In genomic region chr17:37047332-37047976, GRCm38 (mm10) we compare ENCODE assay signal across 8 mouse cellular contexts. TPM values are rescaled to one million over a fixed set of nuclear protein-coding genes. Genes with fewer than 3 reads are reported as not detected.
A peak's percentile ranks its signal among the peaks of the same experiment; 100 is the strongest.
DNase-seq lines count a peak whose midpoint lies in the region; ATAC-seq and TF ChIP-seq lines count a peak whose summit lies in the region.

No protein-coding gene starts in this region.

- no peak for ATAC-seq in heart, embryonic 15.5 days (replicated peaks; ENCODE audit: insufficient number of reproducible peaks, insufficient read depth, low FRiP score, low read depth)
- no peak for ATAC-seq in forebrain, embryonic 14.5 days
- ATAC-seq in midbrain, embryonic 15.5 days (replicated peaks): no peak
- ATAC-seq in megakaryocyte-erythroid progenitor cell, adult 5-6 weeks (replicated peaks; ENCODE audit: low FRiP score, low TSS enrichment, poor library complexity, severe bottlenecking): no peak

- H3K27me3 ChIP-seq in heart, embryonic 15.5 days: peaks cover 25% of the 10 kb centered on the region
- no peaks in the 10 kb centered on the region for H3K27me3 ChIP-seq in MEL (ENCODE audit: control insufficient read depth in 1 of 2, insufficient read depth in 2 of 2, low read length in 2 of 2)
- H3K27me3 ChIP-seq in forebrain, embryonic 14.5 days (replicated peaks; ENCODE audit: control insufficient read depth, insufficient read depth, low read length): no peaks in the 10 kb centered on the region
- no peaks in the 10 kb centered on the region for H3K27me3 ChIP-seq in midbrain, embryonic 15.5 days (replicated peaks)

- no peak for DNase-seq in heart, adult 9 months (ENCODE audit: low spot score in 2 of 2)
- DNase-seq in MEL (ENCODE audit: low read depth, low spot score) (no peak), MN1 (ENCODE audit: low spot score) (no peak)
- DNase-seq in forebrain, embryonic 14.5 days (ENCODE audit: low spot score): no peak
- no peak for DNase-seq in urinary bladder, adult 18-20 months (ENCODE audit: low spot score in 2 of 2)

- H3K9ac ChIP-seq in heart, embryonic 15.5 days: no peak overlapping the region
- H3K9ac ChIP-seq in MEL (ENCODE audit: control insufficient read depth, low read depth, low read length, poor library complexity, severe bottlenecking): no peak overlapping the region
- H3K9ac ChIP-seq in forebrain, embryonic 14.5 days (ENCODE audit: low read length): peak overlapping the region; percentile 97
- H3K9ac ChIP-seq in midbrain, embryonic 15.5 days: peak overlapping the region; percentile 94

- no peaks in the 10 kb centered on the region for H3K36me3 ChIP-seq in heart, embryonic 15.5 days
- H3K36me3 ChIP-seq in MEL (ENCODE audit: control insufficient read depth in 1 of 2, insufficient read depth in 2 of 2, low read length in 2 of 2): peaks cover 0 to 7% of the 10 kb centered on the region in 2 experiments; a peak in 2 of 4 replicates
- no peaks in the 10 kb centered on the region for H3K36me3 ChIP-seq in forebrain, embryonic 14.5 days (ENCODE audit: control insufficient read depth, insufficient read depth, low read length)
- no peaks in the 10 kb centered on the region for H3K36me3 ChIP-seq in midbrain, embryonic 15.5 days (replicated peaks)

- peaks cover 33% of the 10 kb centered on the region for H3K4me1 ChIP-seq in heart, embryonic 15.5 days (replicated peaks)
- H3K4me1 ChIP-seq in MEL (ENCODE audit: control insufficient read depth in 1 of 2, insufficient read depth in 2 of 2, low read length in 2 of 2): peaks cover 2% of the 10 kb centered on the region in 2 experiments; a peak in 1 of 4 replicates
- H3K4me1 ChIP-seq in forebrain, embryonic 14.5 days (ENCODE audit: control insufficient read depth, insufficient read depth, low read length): peaks cover 25% of the 10 kb centered on the region
- H3K4me1 ChIP-seq in midbrain, embryonic 15.5 days: peaks cover 52% of the 10 kb centered on the region

- TF ChIP-seq CTCF in MEL (IDR thresholded peaks at IDR 0.05 in 2 of 3, conservative IDR thresholded peaks at IDR 0.05 in 1 of 3; ENCODE audit: control insufficient read depth in 1 of 3, insufficient read depth in 1 of 3, low read depth in 2 of 3, low read length in 3 of 3, poor library complexity in 1 of 3, severe bottlenecking in 1 of 3): no peak

- 30% methylated on average over 19 of the region's 19 CpGs for WGBS in heart, embryonic 15.5 days
- 15% methylated on average over 19 of the region's 19 CpGs for WGBS in forebrain, embryonic 14.5 days
- 15% methylated on average over 19 of the region's 19 CpGs for WGBS in midbrain, embryonic 15.5 days

- no peak for TF ChIP-seq POLR2A in MEL (IDR thresholded peaks at IDR 0.05; ENCODE audit: control insufficient read depth in 1 of 2, insufficient read depth in 1 of 2, low read depth in 1 of 2, low read length in 2 of 2, poor library complexity in 1 of 2)

- H3K9me3 ChIP-seq in heart, embryonic 15.5 days (replicated peaks): no peaks in the 10 kb centered on the region
- H3K9me3 ChIP-seq in MEL (replicated peaks; ENCODE audit: insufficient read depth, low read length): no peaks in the 10 kb centered on the region
- H3K9me3 ChIP-seq in forebrain, embryonic 14.5 days (replicated peaks; ENCODE audit: control insufficient read depth, low read length): no peaks in the 10 kb centered on the region
- H3K9me3 ChIP-seq in midbrain, embryonic 15.5 days: no peaks in the 10 kb centered on the region

- peak overlapping the region; percentile 97 for H3K4me2 ChIP-seq in heart, embryonic 15.5 days
- H3K4me2 ChIP-seq in forebrain, embryonic 14.5 days (ENCODE audit: low read length): peak overlapping the region; percentile 83
- peak overlapping the region; percentile 77 for H3K4me2 ChIP-seq in midbrain, embryonic 15.5 days

- H3K27ac ChIP-seq in heart, embryonic 15.5 days: no peak overlapping the region
- H3K27ac ChIP-seq in MEL (ENCODE audit: control insufficient read depth, low read depth, low read length): no peak overlapping the region
- H3K27ac ChIP-seq in forebrain, embryonic 14.5 days (ENCODE audit: low read depth, low read length): peak overlapping the region; percentile 63
- peak overlapping the region; percentile 98 for H3K27ac ChIP-seq in midbrain, embryonic 15.5 days

- peak overlapping the region; percentile 92 for H3K4me3 ChIP-seq in heart, embryonic 15.5 days
- H3K4me3 ChIP-seq in MEL (ENCODE audit: control insufficient read depth in 1 of 2, insufficient read depth in 1 of 2, low read depth in 2 of 2, low read length in 2 of 2): no peak overlapping the region
- peak overlapping the region; percentile 82 for H3K4me3 ChIP-seq in forebrain, embryonic 14.5 days (ENCODE audit: low read depth, low read length)
- peak overlapping the region; percentile 93 for H3K4me3 ChIP-seq in midbrain, embryonic 15.5 days

- TF ChIP-seq EP300 in MEL (IDR thresholded peaks at IDR 0.05; ENCODE audit: low read depth in 1 of 2, low read length in 2 of 2): no peak

- no peak for TF ChIP-seq RAD21 in MEL (IDR thresholded peaks at IDR 0.05; ENCODE audit: low read depth, low read length)

- peaks cover 1% of the 10 kb centered on the region for H3K79me2 ChIP-seq in MEL (ENCODE audit: control insufficient read depth, insufficient read depth, low read length, poor library complexity)

TF ChIP-seq in MEL, 35 proteins besides CTCF, POLR2A, EP300 and RAD21:
- peak; percentile 14; the same call in 1 of the 2 replicates for TF ChIP-seq MAFK (IDR thresholded peaks at IDR 0.05; ENCODE audit: borderline replicate concordance, low read depth, low read length)
- TF ChIP-seq ZKSCAN1 (IDR thresholded peaks at IDR 0.05; ENCODE audit: low read depth, low read length): no peak
- no peak for TF ChIP-seq TAL1 (IDR thresholded peaks at IDR 0.05; ENCODE audit: low read length)

RNA-seq across cellular contexts. Expression of gene Gabbr1, which starts 1.7 kb away (rescaled TPM):
- 4.6 and 5.6 TPM in 2 replicates for polyA plus RNA-seq in heart, embryonic 15.5 days (2015; fragmentation: Nextera tagmentation; extraction: Ambion mirVana)
- 1.5 and 2.2 TPM in 2 replicates for total RNA-seq in MEL (2012; rRNA removed)
- polyA plus RNA-seq in MEL (2012; ENCODE audit: insufficient read depth in 1 of 2, insufficient read length in 2 of 2, low read depth in 1 of 2, low replicate concordance in 2 of 2, missing spikeins in 1 of 2): 10 to 100 TPM in 1 of 2 experiments, not detected in 1; 14.6 TPM
- 53.4 and 60.5 TPM in 2 replicates for polyA plus RNA-seq in forebrain, embryonic 14.5 days (2014; fragmentation: Nextera tagmentation; extraction: Ambion mirVana)
- polyA plus RNA-seq in midbrain, embryonic 15.5 days (2015; fragmentation: Nextera tagmentation; extraction: Ambion mirVana): 86.4 and 88.8 TPM in 2 replicates
- total RNA-seq in megakaryocyte-erythroid progenitor cell, adult 5-6 weeks (2014; fragmentation: Nextera tagmentation): 9.1 and 11.1 TPM in 2 replicates
- 0.91 and 0.99 TPM in 2 replicates for total RNA-seq in megakaryocyte-erythroid progenitor cell, adult 5-6 weeks (2017)

RNA-seq across cellular contexts. Expression of gene Mog, which starts 24.3 kb away (rescaled TPM):
- polyA plus RNA-seq in heart, embryonic 15.5 days (2015; fragmentation: Nextera tagmentation; extraction: Ambion mirVana): 0.13 TPM in 1 of 2 replicates, not detected in the other
- not detected in 2 replicates for total RNA-seq in MEL (2012; rRNA removed)
- not detected for polyA plus RNA-seq in MEL (2012; ENCODE audit: insufficient read depth in 1 of 2, insufficient read length in 2 of 2, low read depth in 1 of 2, low replicate concordance in 2 of 2, missing spikeins in 1 of 2)
- polyA plus RNA-seq in forebrain, embryonic 14.5 days (2014; fragmentation: Nextera tagmentation; extraction: Ambion mirVana): 0.98 and 1.4 TPM in 2 replicates
- 2.4 and 3.7 TPM in 2 replicates for polyA plus RNA-seq in midbrain, embryonic 15.5 days (2015; fragmentation: Nextera tagmentation; extraction: Ambion mirVana)
- not detected in 2 replicates for total RNA-seq in megakaryocyte-erythroid progenitor cell, adult 5-6 weeks (2014; fragmentation: Nextera tagmentation)
- total RNA-seq in megakaryocyte-erythroid progenitor cell, adult 5-6 weeks (2017): not detected in 2 replicates

RNA-seq across cellular contexts. Expression of gene Olfr90, which starts 40.8 kb away (rescaled TPM):
- not detected in 2 replicates for polyA plus RNA-seq in heart, embryonic 15.5 days (2015; fragmentation: Nextera tagmentation; extraction: Ambion mirVana)
- 0.08 TPM in 1 of 2 replicates, not detected in the other for total RNA-seq in MEL (2012; rRNA removed)
- polyA plus RNA-seq in MEL (2012; ENCODE audit: insufficient read depth in 1 of 2, insufficient read length in 2 of 2, low read depth in 1 of 2, low replicate concordance in 2 of 2, missing spikeins in 1 of 2): under 1 TPM in 1 of 2 experiments, not detected in 1; 0.08 TPM
- not detected in 2 replicates for polyA plus RNA-seq in forebrain, embryonic 14.5 days (2014; fragmentation: Nextera tagmentation; extraction: Ambion mirVana)
- polyA plus RNA-seq in midbrain, embryonic 15.5 days (2015; fragmentation: Nextera tagmentation; extraction: Ambion mirVana): 0.06 TPM in 1 of 2 replicates, not detected in the other
- not detected in 2 replicates for total RNA-seq in megakaryocyte-erythroid progenitor cell, adult 5-6 weeks (2014; fragmentation: Nextera tagmentation)
- not detected in 2 replicates for total RNA-seq in megakaryocyte-erythroid progenitor cell, adult 5-6 weeks (2017)

RNA-seq across cellular contexts. Expression of gene Zfp57, which starts 46.5 kb away (rescaled TPM):
- 32.4 and 40.4 TPM in 2 replicates for polyA plus RNA-seq in heart, embryonic 15.5 days (2015; fragmentation: Nextera tagmentation; extraction: Ambion mirVana)
- total RNA-seq in MEL (2012; rRNA removed): not detected in 2 replicates
- polyA plus RNA-seq in MEL (2012; ENCODE audit: insufficient read depth in 1 of 2, insufficient read length in 2 of 2, low read depth in 1 of 2, low replicate concordance in 2 of 2, missing spikeins in 1 of 2): not detected
- polyA plus RNA-seq in forebrain, embryonic 14.5 days (2014; fragmentation: Nextera tagmentation; extraction: Ambion mirVana): 199 and 268 TPM in 2 replicates
- 289 and 324 TPM in 2 replicates for polyA plus RNA-seq in midbrain, embryonic 15.5 days (2015; fragmentation: Nextera tagmentation; extraction: Ambion mirVana)
- 0.87 TPM in 1 of 2 replicates, not detected in the other for total RNA-seq in megakaryocyte-erythroid progenitor cell, adult 5-6 weeks (2014; fragmentation: Nextera tagmentation)
- total RNA-seq in megakaryocyte-erythroid progenitor cell, adult 5-6 weeks (2017): 0.08 TPM in 1 of 2 replicates, not detected in the other

RNA-seq across cellular contexts. Expression of gene Olfr91, which starts 50.6 kb away (rescaled TPM):
- not detected in 2 replicates for polyA plus RNA-seq in heart, embryonic 15.5 days (2015; fragmentation: Nextera tagmentation; extraction: Ambion mirVana)
- total RNA-seq in MEL (2012; rRNA removed): not detected in 2 replicates
- not detected for polyA plus RNA-seq in MEL (2012; ENCODE audit: insufficient read depth in 1 of 2, insufficient read length in 2 of 2, low read depth in 1 of 2, low replicate concordance in 2 of 2, missing spikeins in 1 of 2)
- not detected in 2 replicates for polyA plus RNA-seq in forebrain, embryonic 14.5 days (2014; fragmentation: Nextera tagmentation; extraction: Ambion mirVana)
- polyA plus RNA-seq in midbrain, embryonic 15.5 days (2015; fragmentation: Nextera tagmentation; extraction: Ambion mirVana): not detected in 2 replicates
- not detected in 2 replicates for total RNA-seq in megakaryocyte-erythroid progenitor cell, adult 5-6 weeks (2014; fragmentation: Nextera tagmentation)
- total RNA-seq in megakaryocyte-erythroid progenitor cell, adult 5-6 weeks (2017): not detected in 2 replicates

Comparison
In these comparisons a context has a peak if more than half of its experiments do, and no peak if none do; other contexts are left out.
1. H3K27ac ChIP-seq: peak in forebrain, embryonic 14.5 days (single experiment) and midbrain, embryonic 15.5 days (single experiment); none in heart, embryonic 15.5 days (single experiment) and MEL (single experiment).
2. H3K4me3 ChIP-seq: peak in heart, embryonic 15.5 days (single experiment), forebrain, embryonic 14.5 days (single experiment) and midbrain, embryonic 15.5 days (single experiment); none in MEL (0 of 2).
3. H3K9ac ChIP-seq: peak in forebrain, embryonic 14.5 days (single experiment) and midbrain, embryonic 15.5 days (single experiment); none in heart, embryonic 15.5 days (single experiment) and MEL (single experiment).
4. Peak in every context shown above with its lines, with median percentiles within 50 percentile points of each other: H3K4me2 ChIP-seq.